Mouse (Mus musculus): Measurements from ENCODE around the gene Gm17334.

DNA sequence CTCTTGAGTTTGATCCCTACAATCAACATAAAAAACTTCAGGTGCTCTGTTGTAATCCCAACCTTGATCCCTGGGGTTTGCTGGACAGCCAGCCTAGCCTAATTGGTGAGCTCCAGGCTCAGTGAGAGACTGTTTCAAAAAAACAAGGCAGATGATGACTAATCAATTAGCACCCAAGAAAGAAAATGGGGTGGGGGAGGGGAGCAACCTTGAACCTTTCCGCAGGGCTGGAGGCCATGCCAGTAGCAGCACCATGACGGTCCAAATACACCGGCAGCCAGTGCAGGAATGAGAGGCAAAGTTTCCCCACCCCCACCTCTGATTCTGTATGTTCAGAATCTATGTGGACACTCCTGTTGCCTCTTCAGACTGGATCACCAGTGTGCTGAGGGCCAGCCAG, 16.3 kb upstream of the Gm17334 start:
- TF ChIP-seq POLR2A (IDR thresholded peaks at IDR 0.05; ENCODE audit: borderline replicate concordance, extremely low read depth, low read depth, low read length): no peak
- TF ChIP-seq CTCF (IDR thresholded peaks at IDR 0.05; ENCODE audit: insufficient read depth, low read length): no peak

Data from lung, adult 2 months (tissue).